Mouse (Mus musculus) kidney, embryonic 15.5 days (tissue): ENCODE results near the gene Cldn7. TPM values are rescaled to one million over a fixed set of nuclear protein-coding genes. Genes with fewer than 3 reads are reported as not detected.

Source experiments
- ATAC-seq: fragments of 200-750 bp; cut with Nextera tagmentation; replicated peaks from 2 replicates; pipeline ENCODE4 v1.8.0; 2017; ENCODE audit warnings: moderate TSS enrichment; ENCODE audit not compliant: low FRiP score
- H3K27ac ChIP-seq: fragments of 300-500 bp; sonication (generic); 2 replicates; pipeline ENCODE4 v1.5.1; 2015; ENCODE audit warnings: mild to moderate bottlenecking, inconsistent platforms
- H3K27me3 ChIP-seq: fragments of 300-500 bp; sonication (generic); 2 replicates; pipeline ENCODE4 v1.6.1; 2015; ENCODE audit warnings: inconsistent platforms
- H3K36me3 ChIP-seq: fragments of 300-500 bp; sonication (generic); 2 replicates; pipeline ENCODE4 v1.6.1; 2015; ENCODE audit warnings: inconsistent platforms
- H3K4me1 ChIP-seq: fragments of 300-500 bp; sonication (generic); 2 replicates; pipeline ENCODE4 v1.6.1; 2015; ENCODE audit warnings: inconsistent platforms
- H3K4me2 ChIP-seq: fragments of 300-500 bp; sonication (generic); 2 replicates; pipeline ENCODE4 v1.6.1; 2015; ENCODE audit warnings: moderate library complexity, mild to moderate bottlenecking, inconsistent platforms
- H3K4me3 ChIP-seq: fragments of 300-500 bp; sonication (generic); replicated peaks from 2 replicates; pipeline ENCODE4 v1.5.1; 2015; ENCODE audit warnings: mild to moderate bottlenecking, inconsistent platforms
- H3K9ac ChIP-seq: fragments of 300-500 bp; sonication (generic); 2 replicates; pipeline ENCODE4 v1.6.1; 2015; ENCODE audit warnings: mild to moderate bottlenecking, inconsistent platforms
- H3K9me3 ChIP-seq: fragments of 300-500 bp; sonication (generic); replicated peaks from 2 replicates; pipeline ENCODE4 v1.6.1; 2016; ENCODE audit warnings: inconsistent platforms
- WGBS: fragments of 180-500 bp; shearing (Covaris S2); methylation state at CpG from one replicate; pipeline ENCODE4 v1.1.7; 2015; ENCODE audit warnings: mixed read lengths; 5-methylcytosine and 5-hydroxymethylcytosine counted together
- polyA plus RNA-seq: library from polyadenylated mRNA; unstranded; fragments of >200 nt; fragmentation: Nextera tagmentation; extraction: Ambion mirVana; gene quantifications from 2 replicates; pipeline ENCODE4 v1.2.1, GENCODE M21; 2015

The Cldn7 gene
- polyA plus RNA-seq, 1 experiment from 2014 or later: 178 TPM

GRCm38 (mm10) chr11:69936156-69936555, 28.4 kb upstream of the Cldn7 start:
- WGBS: under 1% methylated on average over 30 of the region's 30 CpGs
- Histone ChIP-seq H3K4me1 (peaks cover 54% of the 10 kb centered on the region), H3K27me3 (peaks cover 34% of the 10 kb centered on the region), H3K9ac (peak overlapping the region; percentile 60), H3K36me3 (0 out of 2 replicates have a peak, but pooled peaks cover 4% of the 10 kb centered on the region), H3K4me2 (peak overlapping the region; percentile 100), H3K4me3 (peak overlapping the region; percentile 57), H3K27ac (peak overlapping the region; percentile 37; the same call in 1 of the 2 replicates), H3K9me3 (no peaks in the 10 kb centered on the region)
- ATAC-seq: 0 out of 2 replicates have a peak, but pooled peaks have one; percentile 7

GRCm38 (mm10) chr11:69936714-69937347, 27.7 kb upstream of the Cldn7 start:
- Histone ChIP-seq H3K4me1 (peaks cover 54% of the 10 kb centered on the region), H3K4me2 (peak overlapping the region; percentile 100), H3K27me3 (peaks cover 34% of the 10 kb centered on the region), H3K36me3 (0 out of 2 replicates have a peak, but pooled peaks cover 7% of the 10 kb centered on the region), H3K9ac (no peak overlapping the region), H3K4me3 (peak overlapping the region; percentile 57), H3K9me3 (no peaks in the 10 kb centered on the region), H3K27ac (peak overlapping the region; percentile 11; the same call in 1 of the 2 replicates)
- WGBS: 25% methylated on average over 9 of the region's 9 CpGs
- ATAC-seq: no peak

- Histone ChIP-seq H3K36me3 (peaks cover 7% of the 10 kb centered on the region; the same call in 1 of the 2 replicates), H3K27ac (peak overlapping the region; percentile 37), H3K9ac (no peak overlapping the region), H3K4me2 (peak overlapping the region; percentile 100), H3K4me3 (0 out of 2 replicates have a peak overlapping the region, but pooled peaks have one; percentile 57), H3K27me3 (peaks cover 34% of the 10 kb centered on the region), H3K9me3 (no peaks in the 10 kb centered on the region), H3K4me1 (peaks cover 54% of the 10 kb centered on the region)
- no peak for ATAC-seq
- 39% methylated on average over 4 of the region's 4 CpGs for WGBS
Measured at GRCm38 (mm10) chr11:69937385-69937784, 27.2 kb upstream of the Cldn7 start.

- WGBS: 72% methylated on average over 5 of the region's 5 CpGs
Measured at GRCm38 (mm10) chr11:69937834-69938233, 26.7 kb upstream of the Cldn7 start.

GRCm38 (mm10) chr11:69938401-69938979, 26.1 kb upstream of the Cldn7 start:
- 0 out of 2 replicates have a peak overlapping the region, but pooled peaks have one; percentile 37 for H3K27ac ChIP-seq
- WGBS: 32% methylated on average over 9 of the region's 9 CpGs

More at GRCm38 (mm10) chr11:69937834-69938233, 26.7 kb upstream of the Cldn7 start:
- ATAC-seq: no peak
- H3K27ac ChIP-seq: peak overlapping the region; percentile 37
- no peaks in the 10 kb centered on the region for H3K9me3 ChIP-seq
- H3K4me2 ChIP-seq: 0 out of 2 replicates have a peak overlapping the region, but pooled peaks have one; percentile 100
- no peak overlapping the region for H3K4me3 ChIP-seq
- H3K4me1 ChIP-seq: peaks cover 54% of the 10 kb centered on the region
- peaks cover 34% of the 10 kb centered on the region for H3K27me3 ChIP-seq
- H3K9ac ChIP-seq: no peak overlapping the region
- peaks cover 11% of the 10 kb centered on the region for H3K36me3 ChIP-seq

GRCm38 (mm10) chr11:69939181-69939580, 25.4 kb upstream of the Cldn7 start:
- Histone ChIP-seq H3K4me1 (peaks cover 51% of the 10 kb centered on the region), H3K9ac (no peak overlapping the region), H3K36me3 (peaks cover 22% of the 10 kb centered on the region), H3K27ac (no peak overlapping the region), H3K4me2 (no peak overlapping the region), H3K27me3 (peaks cover 34% of the 10 kb centered on the region), H3K9me3 (no peaks in the 10 kb centered on the region), H3K4me3 (no peak overlapping the region)
- 54% methylated on average over 5 of the region's 5 CpGs for WGBS
- ATAC-seq: no peak

More at GRCm38 (mm10) chr11:69938401-69938979, 26.1 kb upstream of the Cldn7 start:
- Histone ChIP-seq H3K4me2 (no peak overlapping the region), H3K9me3 (no peaks in the 10 kb centered on the region), H3K4me3 (no peak overlapping the region), H3K4me1 (peaks cover 54% of the 10 kb centered on the region), H3K9ac (no peak overlapping the region), H3K27me3 (peaks cover 34% of the 10 kb centered on the region), H3K36me3 (peaks cover 16% of the 10 kb centered on the region)
- ATAC-seq: no peak

- 94% methylated on average over 17 of the region's 17 CpGs for WGBS
- no peak for ATAC-seq
- no peak overlapping the region for H3K4me3 ChIP-seq
- no peak overlapping the region for H3K27ac ChIP-seq
- H3K27me3 ChIP-seq: peaks cover 33% of the 10 kb centered on the region
- H3K9me3 ChIP-seq: no peaks in the 10 kb centered on the region
- H3K4me1 ChIP-seq: peaks cover 45% of the 10 kb centered on the region
- no peak overlapping the region for H3K4me2 ChIP-seq
- no peak overlapping the region for H3K9ac ChIP-seq
- H3K36me3 ChIP-seq: peaks cover 27% of the 10 kb centered on the region
Measured at GRCm38 (mm10) chr11:69939731-69940130, 24.8 kb upstream of the Cldn7 start.

- WGBS: 72% methylated on average over 4 of the region's 4 CpGs
- peaks cover 35% of the 10 kb centered on the region for H3K36me3 ChIP-seq
- H3K4me3 ChIP-seq: no peak overlapping the region
- peaks cover 40% of the 10 kb centered on the region for H3K4me1 ChIP-seq
- no peak overlapping the region for H3K27ac ChIP-seq
- H3K4me2 ChIP-seq: no peak overlapping the region
- peaks cover 26% of the 10 kb centered on the region for H3K27me3 ChIP-seq
- H3K9me3 ChIP-seq: no peaks in the 10 kb centered on the region
- no peak overlapping the region for H3K9ac ChIP-seq
- ATAC-seq: no peak
Measured at GRCm38 (mm10) chr11:69940962-69941361, 23.6 kb upstream of the Cldn7 start.

GRCm38 (mm10) chr11:69945216-69945615, 19.4 kb upstream of the Cldn7 start:
- peaks cover 37% of the 10 kb centered on the region for H3K4me1 ChIP-seq
- H3K9me3 ChIP-seq: no peaks in the 10 kb centered on the region
- H3K4me3 ChIP-seq: no peak overlapping the region
- H3K36me3 ChIP-seq: peaks cover 33% of the 10 kb centered on the region
- no peak overlapping the region for H3K4me2 ChIP-seq
- no peak overlapping the region for H3K27ac ChIP-seq
- no peak overlapping the region for H3K9ac ChIP-seq
- whole genome bisulfite sequencing: 66% methylated on average over 13 of the region's 13 CpGs
- ATAC-seq: no peak
- no peaks in the 10 kb centered on the region for H3K27me3 ChIP-seq

GRCm38 (mm10) chr11:69945997-69946891, 18.3 kb upstream of the Cldn7 start:
- H3K4me3 ChIP-seq: peak overlapping the region; percentile 63
- H3K27ac ChIP-seq: peak overlapping the region; percentile 94
- peak overlapping the region; percentile 69 for H3K4me2 ChIP-seq
- H3K9me3 ChIP-seq: no peaks in the 10 kb centered on the region
- no peak for ATAC-seq
- H3K27me3 ChIP-seq: peaks cover 3% of the 10 kb centered on the region; the same call in 1 of the 2 replicates
- peak overlapping the region; percentile 62; the same call in 1 of the 2 replicates for H3K9ac ChIP-seq
- 90% methylated on average over 18 of the region's 18 CpGs for WGBS
- peaks cover 31% of the 10 kb centered on the region for H3K36me3 ChIP-seq
- H3K4me1 ChIP-seq: peaks cover 37% of the 10 kb centered on the region

GRCm38 (mm10) chr11:69947337-69948065, 17.1 kb upstream of the Cldn7 start:
- H3K4me3 ChIP-seq: peak overlapping the region; percentile 63
- peaks cover 37% of the 10 kb centered on the region for H3K4me1 ChIP-seq
- 2% methylated on average over 29 of the region's 29 CpGs for WGBS
- peaks cover 9% of the 10 kb centered on the region for H3K27me3 ChIP-seq
- peak overlapping the region; percentile 94 for H3K27ac ChIP-seq
- H3K9me3 ChIP-seq: no peaks in the 10 kb centered on the region
- peaks cover 28% of the 10 kb centered on the region for H3K36me3 ChIP-seq
- peak overlapping the region; percentile 62 for H3K9ac ChIP-seq
- peak overlapping the region; percentile 69 for H3K4me2 ChIP-seq
- peak; percentile 54 for ATAC-seq
